Mouse (Mus musculus): ENCODE data around the gene Bcs1l. TPM values are rescaled to one million over a fixed set of nuclear protein-coding genes. Genes with fewer than 3 reads are reported as not detected.

Bcs1l gene
- 0.81 and 2.4 TPM in 2 replicates for polyA plus RNA-seq (2012; ENCODE audit: low replicate concordance)

GRCm38 (mm10) chr1:74587773-74588445 lies at the start of gene Bcs1l, which contains the start of gene Zfp142:
Bcs1l (plus strand) TSS chr1:74588289.
Zfp142 (minus strand) TSS chr1:74588246.

DNA sequence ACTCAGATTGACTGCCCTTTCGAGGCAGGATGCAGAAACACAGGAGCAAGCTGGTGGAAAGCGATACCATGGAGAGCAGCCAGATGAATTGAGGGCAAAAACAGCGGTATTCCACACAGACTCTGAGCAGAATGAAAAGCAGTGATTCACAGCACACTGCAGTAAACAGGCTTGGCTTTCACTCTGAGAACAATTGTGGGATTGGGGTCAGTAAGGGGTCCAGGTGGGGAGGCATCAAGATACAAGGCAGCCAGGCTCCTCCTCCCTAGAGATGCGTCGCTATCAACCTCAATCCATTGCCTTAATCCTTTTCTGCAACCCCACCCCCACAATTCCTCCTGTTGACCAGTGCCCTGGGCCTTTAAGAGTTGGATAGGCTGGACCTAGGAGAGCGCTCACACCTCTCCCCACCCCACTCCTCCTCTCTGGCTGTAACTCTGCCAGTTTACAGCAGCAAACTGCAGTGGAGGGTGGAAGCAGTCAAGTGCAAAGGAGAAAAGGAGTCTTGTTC lies 45.6 kb upstream of the Bcs1l start, which contains the start of gene Plcd4:
TSS of gene Plcd4 (plus strand) at position 438 of the 511 bp plus-strand sequence.

DNA sequence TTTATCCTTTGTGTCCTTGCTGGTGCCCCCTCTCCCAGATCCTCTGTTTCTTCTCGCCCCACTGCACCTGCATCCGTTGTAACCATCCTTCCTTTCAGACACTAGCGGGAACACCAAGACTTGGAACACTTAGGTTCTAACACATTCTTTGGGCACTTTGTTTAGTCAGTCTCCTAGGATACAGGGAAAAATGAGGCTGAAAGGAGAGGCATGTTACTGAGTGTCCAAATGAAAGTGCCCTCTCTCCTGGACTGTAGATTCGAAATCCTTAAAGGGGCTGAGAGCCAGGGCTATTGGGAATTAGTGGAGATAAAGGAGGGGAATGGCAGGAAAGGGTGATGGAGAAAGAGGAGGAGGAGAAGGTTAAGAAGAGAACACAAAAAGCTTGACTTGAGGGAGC lies 43.9 kb upstream of the Bcs1l start, which contains the start of gene Usp37:
TSS of gene Usp37 (minus strand) at position 101 of the 400 bp plus-strand sequence.

DNA sequence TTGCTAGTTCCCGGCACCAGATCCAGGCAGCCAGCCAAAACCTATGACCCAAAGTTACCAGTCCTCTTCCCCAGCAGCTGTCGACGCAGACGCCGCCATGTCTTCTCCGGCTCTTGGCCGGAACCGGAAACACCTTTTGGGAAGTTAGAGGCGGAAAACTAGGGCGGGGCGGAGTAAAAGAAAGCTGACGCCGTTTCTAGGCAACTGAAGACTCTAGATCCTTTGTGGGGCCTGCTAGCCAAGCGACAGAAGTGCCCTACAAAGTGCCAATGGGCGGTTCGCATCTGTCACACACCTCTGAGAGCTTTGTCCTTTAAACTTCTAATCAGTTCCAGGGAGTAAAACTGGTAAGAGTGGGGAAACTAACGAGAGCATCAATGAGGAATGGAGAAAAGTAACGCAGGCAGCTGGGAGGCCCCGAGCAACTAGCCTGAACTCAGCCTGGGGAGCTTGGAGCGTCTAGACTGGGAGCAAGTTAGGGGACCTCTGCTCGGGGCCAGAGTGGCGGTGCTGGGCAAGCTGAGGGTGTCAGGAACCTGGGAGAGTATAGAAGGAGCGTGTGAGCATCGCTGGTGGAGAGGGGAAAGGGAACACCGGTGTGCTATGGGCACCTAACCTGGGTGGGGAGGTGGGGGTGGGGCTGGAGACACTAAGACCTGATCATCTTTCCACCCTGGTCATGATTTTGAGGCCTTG lies 13.3 kb downstream of the Bcs1l start, which contains the start of the genes Rnf25 and Stk36:
TSS of gene Rnf25 (minus strand) at position 131 of the 696 bp plus-strand sequence.
TSS of gene Stk36 (plus strand) at position 179 of the 696 bp plus-strand sequence.

Other genes starting within 250 kb of the Bcs1l start
- 0.09 TPM in 1 of 2 replicates, not detected in the other for gene Catip, start 226.2 kb upstream of the Bcs1l start, polyA plus RNA-seq (2012; ENCODE audit: low replicate concordance)
- 46.8 and 89.8 TPM in 2 replicates for gene Slc11a1, start 213.1 kb upstream of the Bcs1l start, polyA plus RNA-seq (2012; ENCODE audit: low replicate concordance)
- 209 and 292 TPM in 2 replicates for gene Ctdsp1, start 196.8 kb upstream of the Bcs1l start, polyA plus RNA-seq (2012; ENCODE audit: low replicate concordance)
- gene Vil1, start 178.9 kb upstream of the Bcs1l start, polyA plus RNA-seq (2012; ENCODE audit: low replicate concordance): not detected in 2 replicates
- gene Cnot9, start 82.2 kb upstream of the Bcs1l start, polyA plus RNA-seq (2012; ENCODE audit: low replicate concordance): 6.6 and 23.7 TPM in 2 replicates
- 0.05 TPM in 1 of 2 replicates, not detected in the other for gene Plcd4, start 45.4 kb upstream of the Bcs1l start, polyA plus RNA-seq (2012; ENCODE audit: low replicate concordance)
- gene Usp37, start 44.0 kb upstream of the Bcs1l start, polyA plus RNA-seq (2012; ENCODE audit: low replicate concordance): 0.33 and 7.0 TPM in 2 replicates
- 8.7 and 19.0 TPM in 2 replicates for gene Zfp142, start within 50 bp of the Bcs1l start, polyA plus RNA-seq (2012; ENCODE audit: low replicate concordance)
- gene Rnf25, start 13.1 kb downstream of the Bcs1l start, polyA plus RNA-seq (2012; ENCODE audit: low replicate concordance): 6.9 and 8.4 TPM in 2 replicates
- gene Stk36, start 13.2 kb downstream of the Bcs1l start, polyA plus RNA-seq (2012; ENCODE audit: low replicate concordance): 0.23 and 0.42 TPM in 2 replicates
- gene Ttll4, start 73.5 kb downstream of the Bcs1l start, polyA plus RNA-seq (2012; ENCODE audit: low replicate concordance): 16.7 and 18.5 TPM in 2 replicates
- gene Cyp27a1, start 125.3 kb downstream of the Bcs1l start, polyA plus RNA-seq (2012; ENCODE audit: low replicate concordance): 1.7 and 1.8 TPM in 2 replicates
- gene Prkag3, start 160.9 kb downstream of the Bcs1l start, polyA plus RNA-seq (2012; ENCODE audit: low replicate concordance): not detected in 2 replicates
- 0.57 and 0.81 TPM in 2 replicates for gene Wnt6, start 183.6 kb downstream of the Bcs1l start, polyA plus RNA-seq (2012; ENCODE audit: low replicate concordance)
- gene Wnt10a, start 203.2 kb downstream of the Bcs1l start, polyA plus RNA-seq (2012; ENCODE audit: low replicate concordance): 1.2 and 5.2 TPM in 2 replicates